Mouse (Mus musculus) Patski (cell line): ENCODE results near the gene Klf7. TPM values are rescaled to one million over a fixed set of nuclear protein-coding genes. Genes with fewer than 3 reads are reported as not detected.

ENCODE experiments used
- ATAC-seq: fragments of 100-300 bp; one replicate; pipeline ENCODE4 v1.8.0; 2021
- CTCF ChIA-PET: fragments of 350-600 bp; sonication (Branson Sonifier 250); formaldehyde crosslinking; loops from one replicate; lab custom pipeline; 2022; ENCODE audit warnings: inconsistent platforms; lab: Charles Lee
- POLR2A ChIA-PET: fragments of 350-600 bp; sonication (Branson Sonifier 250); formaldehyde crosslinking; loops from one replicate; lab custom pipeline; 2022; ENCODE audit warnings: antibody characterized with exemption, inconsistent platforms; lab: Charles Lee
- DNase-seq: peaks from one replicate; pipeline ENCODE4 v3.0.0-alpha.2; 2011; ENCODE audit warnings: low read depth, low spot score
- H3K27me3 ChIP-seq: fragments of 371-371 bp; one replicate; pipeline ENCODE4 v1.5.1; 2021
- CTCF ChIP-seq: fragments of 100-300 bp; IDR thresholded peaks from one replicate; pipeline ENCODE4 v1.5.1; 2021
- in situ Hi-C: fragments of 300-500 bp; cut with MboI; formaldehyde crosslinking; loops from 3 replicates; pipeline ENCODE4 v1.11.1; 2018; ENCODE audit warnings: low pct_unique_long_range_greater_than_20kb, mixed read lengths
- polyA plus RNA-seq: library from polyadenylated mRNA; unstranded; gene quantifications from one replicate; pipeline ENCODE4 v1.2.3, GENCODE M21; 2021

Klf7 gene
- 11.8 TPM for polyA plus RNA-seq

GRCm38 (mm10) chr1:64121559-64122465 is at the start of gene Klf7:
Klf7 (minus strand) TSS chr1:64122282.
- DNase-seq (peak; percentile 97), ATAC-seq (peak; percentile 95)
- CTCF ChIA-PET: interaction anchor here (0.6 to 1.5 kb wide), 6 partner anchors 8 to 297 kb away, joined by 3 to 4 read pairs (median 3); no protein-coding TSS in a partner anchor
- in situ Hi-C loops: loop anchor here (5.0 kb wide), 1 partner anchor 325 kb away; no protein-coding TSS in a partner anchor
- H3K27me3 ChIP-seq: no peaks in the 10 kb centered on the region
- TF ChIP-seq CTCF: peak; percentile 67
- POLR2A ChIA-PET: interaction anchor here (0.7 to 2.4 kb wide), 17 partner anchors 11 to 411 kb away, joined by 3 to 7 read pairs (median 4); partner anchors contain the start of gene Creb1

DNA sequence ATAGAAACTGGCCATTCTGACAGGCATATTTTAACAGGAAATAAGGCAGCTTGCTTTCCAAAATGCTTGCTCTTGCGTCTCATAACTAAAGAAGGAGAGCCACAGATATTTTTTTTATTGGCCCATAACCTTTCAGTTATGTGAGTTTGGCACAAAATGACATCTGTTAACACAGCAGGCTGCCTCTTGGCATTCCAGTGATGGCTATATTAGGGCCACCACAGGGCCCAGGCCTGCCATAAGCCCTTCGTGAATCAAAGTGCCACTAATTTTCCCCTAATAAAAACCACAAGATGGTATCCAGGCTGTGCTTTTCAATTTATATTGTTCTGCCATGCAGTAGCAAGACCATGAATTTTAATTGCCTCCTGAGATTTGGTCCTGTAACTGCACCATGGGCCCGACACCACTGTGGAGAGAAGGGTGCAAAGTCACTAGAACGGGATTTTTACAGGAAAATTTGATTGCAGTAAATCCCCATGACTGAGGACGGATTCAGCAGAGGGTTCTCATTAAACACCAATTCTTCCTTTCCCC is 42.5 kb upstream of the Klf7 start:
- TF ChIP-seq CTCF: no peak
- in situ Hi-C loops: no loop called here
- DNase-seq (no peak), ATAC-seq (no peak)
- ChIA-PET CTCF (no interaction called here), POLR2A (no interaction called here)
- H3K27me3 ChIP-seq: peaks cover 3% of the 10 kb centered on the region

DNA sequence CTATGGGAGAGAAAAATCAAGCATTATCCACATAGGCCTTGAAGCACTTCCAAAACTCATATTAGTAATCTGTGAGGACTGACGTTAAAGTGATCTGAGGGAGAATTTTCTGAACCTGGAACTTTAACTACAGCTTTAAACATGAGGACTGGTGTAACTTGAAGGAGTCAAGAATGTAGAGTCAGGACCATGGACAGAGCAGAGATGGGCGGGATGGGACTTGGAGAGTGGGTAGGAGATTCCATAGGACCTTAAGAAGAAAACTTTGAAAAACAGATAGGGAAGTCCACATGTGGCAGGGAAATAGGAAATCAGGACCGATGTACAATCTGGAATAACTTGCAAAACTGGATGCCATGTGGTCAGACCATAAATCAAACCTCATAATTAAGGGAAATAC is 36.7 kb upstream of the Klf7 start:
- peak; percentile 3 for DNase-seq
- POLR2A ChIA-PET: no interaction called here
- no peak for ATAC-seq
- in situ Hi-C loops: no loop called here
- CTCF ChIA-PET: no interaction called here
- no peak for TF ChIP-seq CTCF
- no peaks in the 10 kb centered on the region for H3K27me3 ChIP-seq

GRCm38 (mm10) chr1:64149185-64149584 is 27.1 kb upstream of the Klf7 start:
- DNase-seq (no peak), ATAC-seq (no peak)
- CTCF ChIA-PET: no interaction called here
- H3K27me3 ChIP-seq: no peaks in the 10 kb centered on the region
- POLR2A ChIA-PET: no interaction called here
- TF ChIP-seq CTCF: no peak
- in situ Hi-C loops: no loop called here

GRCm38 (mm10) chr1:64142691-64143445 is 20.8 kb upstream of the Klf7 start:
- TF ChIP-seq CTCF: no peak
- H3K27me3 ChIP-seq: no peaks in the 10 kb centered on the region
- DNase-seq (no peak), ATAC-seq (no peak)
- ChIA-PET CTCF (interaction anchor here (1.0 kb wide), 1 partner anchor 11 kb away, joined by 3 read pairs; no protein-coding TSS in a partner anchor), POLR2A (no interaction called here)
- in situ Hi-C loops: loop anchor here (5.0 kb wide), 1 partner anchor 84 kb away; no protein-coding TSS in a partner anchor

- in situ Hi-C loops: no loop called here
- CTCF ChIA-PET: no interaction called here
Measured at GRCm38 (mm10) chr1:64134439-64134838, 12.4 kb upstream of the Klf7 start.

DNA sequence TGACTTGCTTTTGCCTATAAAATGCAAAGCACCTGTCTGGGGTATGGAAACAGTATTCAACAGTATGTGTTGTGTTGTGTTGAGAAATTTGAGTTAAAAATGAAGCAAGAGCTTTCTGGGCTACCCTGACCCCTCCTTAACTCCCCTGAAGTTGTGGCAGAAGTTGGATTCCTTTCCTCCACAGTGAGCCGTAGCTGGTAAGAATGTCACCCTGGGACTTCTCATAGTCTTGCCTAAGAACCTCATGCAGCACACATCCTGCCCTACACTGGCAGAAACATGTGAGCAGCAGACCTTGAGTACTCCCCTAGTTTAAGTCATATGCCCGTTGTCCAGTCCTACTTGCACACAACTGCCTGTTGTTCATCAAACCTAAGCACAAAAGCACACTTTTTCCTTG is 4.7 kb upstream of the Klf7 start:
- CTCF ChIA-PET: interaction anchor here (0.8 kb wide), 1 partner anchor 14 kb away, joined by 4 read pairs; no protein-coding TSS in a partner anchor

More at GRCm38 (mm10) chr1:64134439-64134838, 12.4 kb upstream of the Klf7 start:
- ATAC-seq: no peak
- TF ChIP-seq CTCF: no peak
- DNase-seq: no peak
- POLR2A ChIA-PET: no interaction called here
- no peaks in the 10 kb centered on the region for H3K27me3 ChIP-seq

DNA sequence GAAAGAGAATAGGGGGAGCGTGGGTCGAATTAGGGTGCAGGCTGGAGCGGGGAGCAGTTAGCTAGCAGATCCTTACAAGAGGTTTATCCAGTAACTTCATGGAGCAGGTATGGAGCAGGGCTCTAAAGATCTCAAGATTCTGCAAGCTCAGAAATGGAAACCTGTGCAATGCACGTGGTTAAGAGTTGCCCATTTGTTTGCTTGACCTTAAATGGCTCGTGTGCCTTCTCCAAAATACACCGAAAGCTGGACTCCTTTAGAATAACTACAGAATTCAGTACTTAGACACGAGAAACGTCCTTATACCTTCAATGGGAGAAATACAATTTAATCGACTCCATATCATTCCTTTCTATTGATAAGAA is 366 bp upstream of the Klf7 start:
- in situ Hi-C loops: loop anchor here (5.0 kb wide), 1 partner anchor 325 kb away; no protein-coding TSS in a partner anchor
- DNase-seq: no peak
- ATAC-seq: no peak
- no peak for TF ChIP-seq CTCF
- ChIA-PET CTCF (interaction anchor here (0.9 to 1.4 kb wide), 4 partner anchors 9 to 235 kb away, joined by 3 to 4 read pairs (median 4); no protein-coding TSS in a partner anchor), POLR2A (interaction anchor here (0.7 to 2.4 kb wide), 16 partner anchors 11 to 410 kb away, joined by 3 to 7 read pairs (median 4); partner anchors contain the start of gene Creb1)
- H3K27me3 ChIP-seq: no peaks in the 10 kb centered on the region

More for the DNA sequence above, 4.7 kb upstream of the Klf7 start:
- ATAC-seq (no peak), DNase-seq (no peak)
- in situ Hi-C loops: no loop called here
- no peaks in the 10 kb centered on the region for H3K27me3 ChIP-seq
- TF ChIP-seq CTCF: no peak
- POLR2A ChIA-PET: no interaction called here

GRCm38 (mm10) chr1:64120811-64121515 is 1.1 kb downstream of the Klf7 start:
- POLR2A ChIA-PET: interaction anchor here (0.6 to 2.4 kb wide), 10 partner anchors 14 to 412 kb away, joined by 3 to 7 read pairs (median 4); partner anchors contain the start of gene Creb1
- no peak for ATAC-seq
- CTCF ChIA-PET: interaction anchor here (0.6 to 1.5 kb wide), 4 partner anchors 32 to 298 kb away, joined by 3 to 4 read pairs (median 3); no protein-coding TSS in a partner anchor
- in situ Hi-C loops: loop anchor here (5.0 kb wide), 1 partner anchor 326 kb away; no protein-coding TSS in a partner anchor
- no peak for TF ChIP-seq CTCF
- no peaks in the 10 kb centered on the region for H3K27me3 ChIP-seq
- DNase-seq: peak; percentile 37
